Mouse (Mus musculus): Measurements from ENCODE around the gene Uck2. TPM values are rescaled to one million over a fixed set of nuclear protein-coding genes. Genes with fewer than 3 reads are reported as not detected.

The Uck2 gene
- total and polyA plus RNA-seq, 3 experiments: 191 to 643 (median 290) TPM

DNA sequence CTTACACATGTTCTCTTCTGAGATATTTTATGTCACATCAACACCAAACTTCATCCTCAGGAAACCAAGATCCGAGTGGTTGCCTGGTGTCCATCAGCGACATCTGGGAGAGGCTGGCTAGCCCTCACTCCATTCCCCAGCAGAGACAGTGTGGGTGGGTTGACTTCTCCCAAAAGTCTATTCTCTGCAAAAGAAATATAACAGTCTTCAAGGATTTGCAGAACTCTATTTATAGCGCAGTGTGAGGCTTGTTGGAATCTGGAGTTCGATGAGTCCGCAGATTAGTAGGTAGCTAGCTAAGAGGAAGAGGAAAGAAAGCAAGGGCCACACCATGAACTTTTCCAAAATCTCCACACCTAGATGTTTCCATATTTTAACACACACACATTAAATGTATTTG lies 2.0 kb upstream of the Uck2 start (continued):
- TF ChIP-seq MAFK (IDR thresholded peaks at IDR 0.05; ENCODE audit: borderline replicate concordance, low read depth, low read length) (no peak), POLR2AphosphoS2 (IDR thresholded peaks at IDR 0.05; ENCODE audit: low read length) (no peak), SIN3A (IDR thresholded peaks at IDR 0.05; ENCODE audit: low read length) (no peak), SMC3 (IDR thresholded peaks at IDR 0.05; ENCODE audit: low read depth, low read length) (no peak), MAX (IDR thresholded peaks at IDR 0.05; ENCODE audit: low read length) (no peak)

DNA sequence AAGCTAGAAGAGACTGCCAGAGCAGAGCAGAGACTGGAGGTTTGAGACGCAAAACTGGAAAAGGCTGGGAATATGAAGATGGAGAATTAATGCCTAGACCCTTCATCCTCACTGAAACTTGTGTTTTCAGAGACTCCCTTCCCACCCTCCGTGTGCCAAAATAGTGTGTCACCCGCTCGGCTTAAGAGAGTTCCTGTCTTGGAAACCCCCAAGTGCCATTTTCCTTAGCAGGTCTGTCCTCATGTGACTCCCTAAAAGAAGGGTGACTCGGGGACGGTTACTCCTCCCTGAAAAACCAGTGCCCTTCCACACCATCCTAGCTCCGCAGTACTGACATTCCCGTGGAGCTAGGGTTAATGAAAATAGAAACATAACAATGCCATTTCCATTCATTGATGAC lies 236 bp upstream of the Uck2 start:
- peak overlapping the region; percentile 56 to 99 for H3K4me3 ChIP-seq (ENCODE audit: control insufficient read depth in 1 of 2, insufficient read depth in 1 of 2, low read depth in 2 of 2, low read length in 2 of 2)
- H3K9ac ChIP-seq (ENCODE audit: control insufficient read depth, low read depth, low read length, poor library complexity, severe bottlenecking): peak overlapping the region; percentile 58
- H3K4me1 ChIP-seq (ENCODE audit: control insufficient read depth in 1 of 2, insufficient read depth in 2 of 2, low read length in 2 of 2): peaks cover 10 to 34% of the 10 kb centered on the region in 2 experiments
- DNase-seq (ENCODE audit: low read depth, low spot score): peak; percentile 53
- peaks cover 48% of the 10 kb centered on the region for H3K79me2 ChIP-seq (ENCODE audit: control insufficient read depth, insufficient read depth, low read length, poor library complexity)
- peaks cover 2 to 30% of the 10 kb centered on the region in 2 experiments; a peak in 3 of 4 replicates for H3K36me3 ChIP-seq (ENCODE audit: control insufficient read depth in 1 of 2, insufficient read depth in 2 of 2, low read length in 2 of 2)
- no peaks in the 10 kb centered on the region for H3K9me3 ChIP-seq (replicated peaks; ENCODE audit: insufficient read depth, low read length)
- H3K27me3 ChIP-seq (ENCODE audit: control insufficient read depth in 1 of 2, insufficient read depth in 2 of 2, low read length in 2 of 2): no peaks in the 10 kb centered on the region
- peak overlapping the region; percentile 9; the same call in 1 of the 2 replicates for H3K27ac ChIP-seq (ENCODE audit: control insufficient read depth, low read depth, low read length)
- TF ChIP-seq USF1 (IDR thresholded peaks at IDR 0.05; ENCODE audit: low read depth, low read length) (0 out of 2 replicates have a peak, but pooled peaks have one; percentile 32), ELF1 (IDR thresholded peaks at IDR 0.05; ENCODE audit: low read depth, low read length) (no peak), ZNF384 (IDR thresholded peaks at IDR 0.05; ENCODE audit: low read depth, low read length) (no peak), RAD21 (IDR thresholded peaks at IDR 0.05; ENCODE audit: low read depth, low read length) (no peak), SIN3A (IDR thresholded peaks at IDR 0.05; ENCODE audit: low read length) (no peak)

DNA sequence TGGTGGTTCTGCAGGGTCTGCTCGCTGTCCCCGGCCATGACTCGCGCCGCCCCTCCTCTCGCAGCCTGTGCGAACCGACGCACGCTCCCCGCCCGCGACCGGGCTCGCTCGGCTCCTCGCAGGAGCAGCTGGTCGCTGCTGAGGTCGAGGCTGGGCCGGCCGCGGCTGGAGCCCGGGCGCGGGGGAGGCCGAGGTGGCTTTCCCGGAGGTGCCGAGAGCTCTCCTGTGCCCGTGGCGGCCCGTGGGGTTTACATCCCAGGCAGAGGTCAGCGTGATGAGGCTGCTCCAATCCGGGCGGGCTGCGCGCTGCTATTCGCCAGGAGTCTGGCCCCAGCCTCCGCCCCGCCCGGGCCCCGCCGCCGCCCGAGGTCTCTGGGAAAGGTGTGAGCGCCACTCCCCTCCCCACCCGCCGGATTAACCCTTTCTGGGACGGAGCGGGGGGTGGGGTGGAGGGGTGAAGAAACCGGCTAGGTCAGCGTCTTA lies 242 bp downstream of the Uck2 start:
- H3K79me2 ChIP-seq (ENCODE audit: control insufficient read depth, insufficient read depth, low read length, poor library complexity): peaks cover 53% of the 10 kb centered on the region
- peaks cover 2 to 30% of the 10 kb centered on the region in 2 experiments; a peak in 3 of 4 replicates for H3K36me3 ChIP-seq (ENCODE audit: control insufficient read depth in 1 of 2, insufficient read depth in 2 of 2, low read length in 2 of 2)
- peaks cover 10 to 32% of the 10 kb centered on the region in 2 experiments for H3K4me1 ChIP-seq (ENCODE audit: control insufficient read depth in 1 of 2, insufficient read depth in 2 of 2, low read length in 2 of 2)
- peak overlapping the region; percentile 87 for H3K27ac ChIP-seq (ENCODE audit: control insufficient read depth, low read depth, low read length)
- no peaks in the 10 kb centered on the region for H3K9me3 ChIP-seq (replicated peaks; ENCODE audit: insufficient read depth, low read length)
- peak overlapping the region; percentile 93 for H3K9ac ChIP-seq (ENCODE audit: control insufficient read depth, low read depth, low read length, poor library complexity, severe bottlenecking)
- peak overlapping the region; percentile 90 to 99 for H3K4me3 ChIP-seq (ENCODE audit: control insufficient read depth in 1 of 2, insufficient read depth in 1 of 2, low read depth in 2 of 2, low read length in 2 of 2)
- peak; percentile 91 for DNase-seq (ENCODE audit: low read depth, low spot score)
- H3K27me3 ChIP-seq (ENCODE audit: control insufficient read depth in 1 of 2, insufficient read depth in 2 of 2, low read length in 2 of 2): no peaks in the 10 kb centered on the region
- no peak for TF ChIP-seq E2F4 (IDR thresholded peaks at IDR 0.05; ENCODE audit: borderline replicate concordance, low read depth, low read length)
- TF ChIP-seq SMC3 (IDR thresholded peaks at IDR 0.05; ENCODE audit: low read depth, low read length): no peak
- TF ChIP-seq GABPA (IDR thresholded peaks at IDR 0.05; ENCODE audit: low read depth, low read length): no peak
- TF ChIP-seq JUND (IDR thresholded peaks at IDR 0.05; ENCODE audit: low read depth, low read length): no peak
- no peak; the same call in 1 of the 2 replicates for TF ChIP-seq KAT2A (conservative IDR thresholded peaks at IDR 0.05; ENCODE audit: low read depth, low read length)
- TF ChIP-seq GATA1 (IDR thresholded peaks at IDR 0.05; ENCODE audit: low read depth, low read length): no peak
- no peak; the same call in 1 of the 2 replicates for TF ChIP-seq SIN3A (IDR thresholded peaks at IDR 0.05; ENCODE audit: low read length)
- no peak for TF ChIP-seq ZC3H11A (IDR thresholded peaks at IDR 0.05; ENCODE audit: low read depth, low read length)
- no peak for TF ChIP-seq RAD21 (IDR thresholded peaks at IDR 0.05; ENCODE audit: low read depth, low read length)
- TF ChIP-seq ZMIZ1 (IDR thresholded peaks at IDR 0.05; ENCODE audit: low read depth, low read length): peak; percentile 74
- TF ChIP-seq MAX (IDR thresholded peaks at IDR 0.05; ENCODE audit: low read length): no peak
- TF ChIP-seq CHD2 (IDR thresholded peaks at IDR 0.05; ENCODE audit: low read length): 0 out of 2 replicates have a peak, but pooled peaks have one; percentile 29
- TF ChIP-seq MYB (IDR thresholded peaks at IDR 0.05; ENCODE audit: low read depth, low read length): no peak
- peak; percentile 80 for TF ChIP-seq NELFE (IDR thresholded peaks at IDR 0.05; ENCODE audit: low read depth, low read length)
- no peak for TF ChIP-seq MXI1 (IDR thresholded peaks at IDR 0.05; ENCODE audit: low read depth, low read length)
- TF ChIP-seq HCFC1 (IDR thresholded peaks at IDR 0.05; ENCODE audit: low read depth, low read length): peak; percentile 58
- peak; percentile 64 for TF ChIP-seq USF1 (IDR thresholded peaks at IDR 0.05; ENCODE audit: low read depth, low read length)
- TF ChIP-seq TBP (IDR thresholded peaks at IDR 0.05; ENCODE audit: low read depth, low read length): peak; percentile 84
- TF ChIP-seq POLR2AphosphoS5 (IDR thresholded peaks at IDR 0.05; ENCODE audit: borderline replicate concordance, low read depth, low read length): no peak
- TF ChIP-seq EP300 (IDR thresholded peaks at IDR 0.05; ENCODE audit: low read depth in 1 of 2, low read length in 2 of 2): 0 out of 4 replicates have a peak, but pooled peaks of 1 of the 2 experiments have one; percentile 14
- peak; percentile 66; the same call in 1 of the 2 replicates for TF ChIP-seq ETS1 (IDR thresholded peaks at IDR 0.05; ENCODE audit: low read depth, low read length)
- TF ChIP-seq BHLHE40 (IDR thresholded peaks at IDR 0.05; ENCODE audit: borderline replicate concordance, low read depth, low read length): no peak
- TF ChIP-seq RCOR1 (IDR thresholded peaks at IDR 0.05; ENCODE audit: low read depth, low read length): no peak
- TF ChIP-seq CHD1 (IDR thresholded peaks at IDR 0.05; ENCODE audit: low read depth, low read length): 0 out of 2 replicates have a peak, but pooled peaks have one; percentile 14
- no peak; the same call in 1 of the 2 replicates for TF ChIP-seq MYC (IDR thresholded peaks at IDR 0.05; ENCODE audit: low read depth, low read length)
- no peak for TF ChIP-seq ZNF384 (IDR thresholded peaks at IDR 0.05; ENCODE audit: low read depth, low read length)
